11 mouse cellular contexts compared by ENCODE assay signal in genomic region chr4:123625332-123626072, GRCm38 (mm10). TPM values are rescaled to one million over a fixed set of nuclear protein-coding genes. Genes with fewer than 3 reads are reported as not detected.
DNase-seq lines count a peak whose midpoint lies in the region; ATAC-seq and TF ChIP-seq lines count a peak whose summit lies in the region.
"Had no signal": no experiment of that assay in that cellular context is flagged by ENCODE, and none has a peak within 500 bp of the region (broad histone marks: within the 10 kb centered on the region; RNA-seq: fewer than 3 reads in every experiment).

No protein-coding gene starts in this region.

- peak overlapping the region; percentile 57 for H3K27ac ChIP-seq in kidney, adult 2 months (ENCODE audit: insufficient read depth, low read depth, low read length)

- peaks cover 24% of the 10 kb centered on the region for H3K4me1 ChIP-seq in kidney, adult 2 months (ENCODE audit: control insufficient read depth, insufficient read depth, low read length)
- peaks cover 94% of the 10 kb centered on the region for H3K4me1 ChIP-seq in E14TG2a.4 (replicated peaks; ENCODE audit: low read depth, low read length)

- TF ChIP-seq POLR2A in kidney, adult 2 months (IDR thresholded peaks at IDR 0.05; ENCODE audit: low read depth, low read length) = no peak

- H3K4me3 ChIP-seq in kidney, adult 2 months (ENCODE audit: insufficient read depth, low read depth, low read length) = no peak overlapping the region
- H3K4me3 ChIP-seq in E14TG2a.4 (replicated peaks; ENCODE audit: low read length) = peak overlapping the region; percentile 59
- H3K4me3 ChIP-seq: limb, embryonic 15.5 days had no signal

- 70% methylated on average over 6 of the region's 6 CpGs for WGBS in kidney, adult 2 months

- H3K9me3 ChIP-seq in E14TG2a.4 (ENCODE audit: low read length) = no peaks in the 10 kb centered on the region
- H3K9me3 ChIP-seq: limb, embryonic 15.5 days had no signal

- ATAC-seq in erythroid progenitor cell, adult 5-6 weeks (replicated peaks; ENCODE audit: low FRiP score, poor library complexity, severe bottlenecking) = peak; percentile 63
- ATAC-seq: inflammation-experienced regulatory T-cells, adult 6 months had no signal

- DNase-seq in heart, adult 11 months = peak; percentile 80
- DNase-seq in heart, postnatal 4 days = no peak
- no peak for DNase-seq in kidney, adult 2 months
- no peak for DNase-seq in kidney, postnatal 4 days
- no peak for DNase-seq in ovary, postnatal 36 days (ENCODE audit: low spot score)
- no peak for DNase-seq in gastrocnemius, adult 8-10 months (ENCODE audit: low spot score in 2 of 2)
- DNase-seq: adrenal gland, adult 2 months had no signal

- H3K27me3 ChIP-seq in kidney, adult 2 months (replicated peaks; ENCODE audit: control insufficient read depth, insufficient read depth, low read length) = no peaks in the 10 kb centered on the region
- no peaks in the 10 kb centered on the region for H3K27me3 ChIP-seq in E14TG2a.4 (ENCODE audit: insufficient read depth, low read length)
- H3K27me3 ChIP-seq: limb, embryonic 15.5 days had no signal

- H3K36me3 ChIP-seq in kidney, adult 2 months (ENCODE audit: control insufficient read depth, insufficient read depth, low read length) = no peaks in the 10 kb centered on the region
- peaks cover 15% of the 10 kb centered on the region for H3K36me3 ChIP-seq in E14TG2a.4 (ENCODE audit: insufficient read depth, low read length)
- H3K36me3 ChIP-seq: limb, embryonic 15.5 days had no signal

- TF ChIP-seq CTCF in kidney, adult 2 months (conservative IDR thresholded peaks at IDR 0.05; ENCODE audit: insufficient read depth, insufficient read length, low read depth, low read length) = no peak
- no peak for TF ChIP-seq CTCF in E14TG2a.4 (conservative IDR thresholded peaks at IDR 0.05; ENCODE audit: low read length)

RNA-seq across cellular contexts. Expression of gene Macf1, which starts 58.7 kb away (rescaled TPM):
- 100 to 1,000 TPM; 431 to 441 TPM for total RNA-seq in heart, postnatal 4 days (2021)
- polyA plus RNA-seq in kidney, adult 2 months (2012; rRNA removed) = 58.4 and 62.9 TPM in 2 replicates
- 177 and 188 TPM in 2 replicates for total RNA-seq in erythroid progenitor cell, adult 5-6 weeks (2015; ENCODE audit: low replicate concordance)
- total RNA-seq in erythroid progenitor cell, adult 5-6 weeks (2017; ENCODE audit: low replicate concordance) = 182 and 227 TPM in 2 replicates
- total RNA-seq in gastrocnemius, adult 8-10 months (2022) = 10 to 100 TPM; 49.5 to 63.7 (median 57.9) TPM
